Mouse (Mus musculus) c-Kit-positive CD71-positive TER-119-negative erythroid progenitor cells, embryonic 14.5 days (primary cell): ENCODE data around the gene Fgfr3.

ENCODE experiments used
- DNase-seq: peaks from one replicate; pipeline ENCODE4 v3.0.0-alpha.2; 2013; ENCODE audit warnings: low read depth

The Fgfr3 gene

DNA sequence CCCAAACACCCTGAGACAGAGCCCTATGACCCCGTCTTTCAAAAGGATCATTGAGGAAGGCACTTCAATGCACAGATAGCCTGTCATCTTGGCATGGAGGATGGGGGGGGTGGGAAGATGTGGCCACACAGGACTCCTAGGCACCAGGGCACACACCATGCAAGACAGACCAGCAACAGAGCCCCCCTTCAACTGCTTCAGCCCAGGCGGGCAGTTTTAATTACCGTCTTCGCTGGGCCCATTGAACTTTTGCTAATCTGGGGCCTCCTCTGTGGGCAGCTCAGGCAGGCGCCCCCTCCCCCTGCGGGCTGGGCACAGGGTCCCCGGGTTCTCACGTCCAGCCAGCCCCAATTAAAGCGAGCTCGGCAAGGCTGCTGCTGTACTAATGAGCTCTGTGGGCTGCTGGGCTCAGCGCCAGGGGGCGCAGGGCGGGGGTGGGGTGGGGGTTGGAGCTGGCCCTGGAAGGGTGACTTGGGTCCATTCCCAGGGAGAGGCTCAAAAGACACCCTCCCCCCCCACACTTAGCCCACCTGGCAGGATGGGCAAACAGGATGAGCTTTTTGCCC is 23.4 kb upstream of the Fgfr3 start:
- no peak for DNase-seq

DNA sequence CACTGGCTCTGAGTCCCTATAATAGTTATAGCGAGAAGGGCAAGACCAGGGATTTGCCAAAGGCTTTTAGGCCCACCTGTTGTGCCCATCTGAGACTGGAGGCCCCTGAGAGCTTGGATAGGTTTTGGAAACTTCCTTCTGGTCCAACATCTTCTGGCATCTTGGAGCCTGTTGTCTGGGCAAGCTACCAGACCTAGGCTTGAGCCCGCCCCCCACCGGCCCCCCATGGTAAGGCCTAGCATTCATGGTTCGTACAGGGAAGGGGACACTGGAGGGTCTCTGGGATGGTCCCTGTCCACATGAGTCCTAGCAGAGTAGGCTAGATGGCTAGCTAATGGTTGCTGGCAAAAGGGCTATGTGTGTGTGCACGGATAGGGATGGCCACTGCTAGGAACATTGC is 22.8 kb upstream of the Fgfr3 start:
- no peak for DNase-seq

DNA sequence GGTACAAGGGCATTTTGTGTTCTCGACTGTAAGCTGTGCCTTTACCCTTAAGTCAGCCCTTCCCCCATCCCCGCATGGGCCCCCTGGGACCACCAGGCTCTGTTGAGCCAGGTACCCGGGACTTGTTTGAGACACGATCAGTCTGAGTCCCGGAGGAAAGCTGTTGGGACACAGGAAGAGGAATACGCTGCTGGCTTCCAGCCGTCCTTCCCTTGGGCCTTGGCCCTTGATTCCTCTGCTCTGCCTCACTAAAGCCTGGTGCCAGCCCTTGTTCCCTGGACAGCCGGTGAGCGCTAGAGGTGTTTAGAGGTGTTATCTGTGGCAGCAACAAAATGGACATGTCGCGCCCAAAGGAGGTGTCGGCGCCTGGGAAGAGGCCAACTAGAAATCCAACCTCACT is 21.5 kb upstream of the Fgfr3 start:
- no peak for DNase-seq

DNA sequence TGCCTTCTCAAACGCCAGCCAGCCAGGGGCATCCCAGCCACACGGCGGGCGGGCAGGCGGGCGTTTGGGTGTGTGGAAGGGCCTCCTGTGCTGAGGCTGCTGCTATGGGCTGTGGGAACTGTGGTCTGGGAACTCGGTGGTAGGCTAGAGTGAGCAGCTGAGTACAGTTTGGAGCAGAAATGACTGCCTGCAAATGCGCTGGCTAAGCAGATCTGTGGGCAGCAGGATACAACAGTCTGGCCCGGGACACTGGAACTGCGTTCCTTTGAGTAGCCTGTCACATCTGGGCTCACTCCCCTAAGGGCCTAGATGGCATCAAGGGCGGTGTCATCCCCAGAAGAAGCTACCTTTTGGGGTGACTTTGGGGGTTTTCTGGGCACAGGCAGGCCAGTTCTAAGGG is 19.6 kb upstream of the Fgfr3 start:
- DNase-seq: no peak

DNA sequence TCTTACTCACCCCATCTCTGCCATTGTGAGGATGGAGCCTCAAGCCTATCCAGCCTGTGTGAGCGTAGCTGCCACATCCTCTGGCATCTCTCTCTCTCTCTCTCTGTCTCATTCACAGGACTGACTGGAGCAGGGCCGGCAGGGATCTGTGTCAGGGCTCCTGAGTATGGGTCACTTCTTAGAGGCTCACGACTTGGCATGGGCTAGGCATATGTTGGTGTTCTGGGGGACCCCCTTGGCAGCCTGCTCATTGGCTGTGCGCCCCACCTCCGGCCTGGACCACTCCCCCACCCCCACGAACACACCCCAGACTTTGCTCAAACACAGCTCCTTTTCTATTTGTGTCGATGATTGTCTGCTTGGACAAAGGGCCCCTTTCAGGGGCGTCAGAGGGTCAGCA is 17.5 kb upstream of the Fgfr3 start:
- DNase-seq: no peak

DNA sequence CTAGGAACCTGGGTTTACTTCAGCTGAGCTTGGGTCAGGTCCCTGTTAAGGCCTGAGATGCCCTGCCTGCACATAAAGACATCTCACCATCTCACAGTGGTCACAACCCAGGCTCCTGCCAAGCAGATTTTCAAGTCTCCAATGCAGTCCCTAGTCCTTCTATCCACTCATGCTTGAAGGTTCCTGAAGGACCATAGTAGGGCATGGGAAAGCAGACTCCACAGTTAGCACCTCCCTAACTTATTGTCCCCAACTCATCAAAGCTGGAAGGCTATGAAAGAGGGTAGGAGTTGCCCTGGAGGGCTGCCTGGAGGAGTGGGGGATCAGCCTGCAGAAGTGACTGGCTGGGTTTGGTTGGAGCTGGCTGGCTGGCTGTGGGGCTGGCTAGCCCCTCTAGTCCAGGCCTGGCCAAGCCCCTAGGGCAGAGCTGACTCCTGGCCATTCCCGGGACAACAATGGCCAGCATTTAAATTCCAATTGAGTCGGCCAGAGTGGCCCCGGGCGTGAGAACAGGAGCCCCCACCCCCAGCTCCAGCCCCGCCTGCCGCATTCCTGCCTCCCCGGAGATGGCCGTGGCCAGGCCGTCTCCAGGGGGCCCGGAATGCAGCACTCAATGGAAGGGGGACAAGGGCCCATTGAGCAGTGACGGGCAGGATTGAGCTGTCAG is 16.4 kb upstream of the Fgfr3 start:
- no peak for DNase-seq

DNA sequence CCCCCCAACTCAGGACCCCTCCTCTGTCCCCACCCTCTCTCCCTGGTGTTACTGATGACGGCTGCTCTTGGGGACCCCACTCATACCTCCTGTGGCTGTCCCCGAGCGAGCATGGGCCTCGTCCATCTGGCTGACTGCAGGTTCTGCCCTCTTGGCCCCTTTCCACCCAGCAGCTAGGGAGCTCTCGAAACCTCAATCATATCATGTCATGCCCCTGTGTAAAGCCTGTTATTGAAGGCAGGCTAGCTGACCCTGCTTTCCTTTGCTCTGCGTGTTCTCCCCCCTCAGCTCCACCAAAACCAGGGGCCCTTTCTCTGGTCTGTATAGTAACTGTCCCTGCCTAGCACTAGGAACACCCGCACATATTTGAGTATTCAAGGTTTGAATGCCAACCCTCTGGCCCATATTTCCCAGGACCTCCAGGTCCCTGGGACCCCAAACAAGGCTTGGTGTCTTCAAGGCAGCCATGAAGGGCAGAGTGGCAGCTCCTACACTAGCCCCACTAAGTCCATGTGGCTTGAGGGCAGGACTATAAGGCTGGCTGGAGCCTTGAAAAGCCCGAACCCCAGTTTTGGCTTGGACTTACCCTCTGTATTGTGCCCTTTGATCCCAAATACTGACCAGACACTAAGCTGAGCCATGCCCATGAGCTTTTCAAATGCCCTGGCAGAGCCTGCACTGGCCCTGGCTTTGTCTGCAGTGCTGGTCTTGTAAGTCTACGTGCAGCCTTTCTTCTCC is 15.7 kb upstream of the Fgfr3 start:
- no peak for DNase-seq

DNA sequence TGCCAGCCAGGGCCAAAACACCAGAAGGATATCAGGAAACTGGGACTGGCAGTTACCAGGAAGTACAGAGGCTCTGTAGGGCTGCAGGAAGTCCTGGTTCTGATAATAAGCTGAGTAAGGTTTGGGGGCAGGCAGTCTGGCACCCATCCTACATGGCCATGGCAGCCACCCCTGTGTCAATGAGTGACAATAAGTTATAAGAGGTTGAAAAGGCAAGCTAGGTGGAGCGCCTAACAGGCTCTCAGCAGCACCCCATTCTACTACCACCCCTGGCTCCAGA is 15.2 kb upstream of the Fgfr3 start:
- no peak for DNase-seq

DNA sequence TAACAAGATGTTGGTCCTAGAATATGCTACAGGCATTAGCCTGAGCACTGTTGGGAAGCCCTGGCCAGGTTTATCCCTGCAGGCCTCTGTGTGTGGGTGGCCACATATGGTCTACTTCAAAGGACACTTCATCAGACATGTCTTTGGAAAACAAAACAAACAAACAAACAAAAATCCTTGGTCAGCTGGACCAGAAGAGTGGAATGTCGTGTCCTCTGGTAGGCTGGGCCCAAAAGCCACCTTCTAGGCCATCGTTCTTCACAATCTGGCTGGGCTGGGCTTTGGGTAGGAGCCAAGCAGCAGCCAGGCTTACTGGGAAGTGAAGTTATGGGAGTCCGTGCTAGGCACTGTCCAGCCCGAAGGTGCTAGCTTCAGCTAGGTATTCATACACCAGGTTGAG is 14.3 kb upstream of the Fgfr3 start:
- no peak for DNase-seq

DNA sequence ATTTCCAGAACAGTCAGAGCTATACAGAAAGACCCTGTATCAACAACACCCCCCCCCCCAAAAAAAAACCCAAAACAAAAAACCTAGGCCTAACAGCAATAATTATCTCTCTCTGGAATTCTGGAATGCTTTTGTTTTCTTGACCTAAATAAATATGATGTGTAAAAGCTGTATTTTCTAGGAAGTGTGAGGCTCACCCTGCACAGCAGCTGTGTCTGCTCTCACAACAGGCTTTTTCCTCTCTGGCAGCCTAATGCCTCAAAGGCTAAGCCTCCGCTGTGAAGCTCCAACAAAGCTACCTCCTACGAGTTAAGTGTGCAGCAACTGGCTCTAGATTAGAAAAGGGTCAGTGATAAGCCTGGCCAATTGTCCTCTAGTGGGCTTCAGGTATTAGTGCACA is 12.4 kb upstream of the Fgfr3 start:
- DNase-seq: no peak

DNA sequence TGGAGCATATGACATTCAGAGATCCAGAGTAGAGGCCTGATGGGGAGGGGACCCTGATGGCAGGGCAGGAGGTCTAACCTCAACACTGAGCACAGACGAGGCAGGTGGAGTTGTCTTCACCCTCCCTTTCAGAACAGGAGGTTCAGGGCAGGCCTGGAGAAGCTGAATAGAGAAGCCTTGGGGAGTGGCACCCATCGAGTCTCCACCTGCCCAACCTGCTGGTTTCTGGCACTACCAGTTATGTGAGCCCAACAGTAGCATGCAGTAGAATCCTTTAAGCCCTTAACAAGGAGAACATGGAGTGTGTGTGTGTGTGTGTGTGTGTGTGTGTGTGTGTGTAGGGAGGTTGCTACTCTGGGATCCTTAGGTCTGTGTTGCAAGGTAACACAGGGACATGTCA is 8.9 kb upstream of the Fgfr3 start:
- DNase-seq: no peak

DNA sequence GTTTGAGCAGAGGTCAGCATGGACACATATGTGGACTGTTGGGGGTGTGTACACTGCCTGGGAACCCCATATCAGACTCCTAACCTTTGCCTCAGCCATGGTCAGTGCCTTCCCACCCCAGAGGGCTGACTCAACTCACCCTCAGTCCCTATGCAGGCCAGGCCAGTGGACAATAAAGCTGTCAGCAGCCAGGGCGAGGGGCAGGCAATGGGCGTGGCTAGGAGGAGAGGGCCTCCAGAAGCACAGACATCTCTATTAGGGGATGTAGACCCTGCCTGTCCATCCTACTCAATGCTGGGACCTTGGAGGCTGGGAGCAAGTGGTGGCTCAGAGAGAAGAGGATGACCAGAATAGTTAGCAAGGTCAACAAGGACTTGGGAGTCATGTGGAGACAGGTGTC is 6.3 kb upstream of the Fgfr3 start:
- no peak for DNase-seq

DNA sequence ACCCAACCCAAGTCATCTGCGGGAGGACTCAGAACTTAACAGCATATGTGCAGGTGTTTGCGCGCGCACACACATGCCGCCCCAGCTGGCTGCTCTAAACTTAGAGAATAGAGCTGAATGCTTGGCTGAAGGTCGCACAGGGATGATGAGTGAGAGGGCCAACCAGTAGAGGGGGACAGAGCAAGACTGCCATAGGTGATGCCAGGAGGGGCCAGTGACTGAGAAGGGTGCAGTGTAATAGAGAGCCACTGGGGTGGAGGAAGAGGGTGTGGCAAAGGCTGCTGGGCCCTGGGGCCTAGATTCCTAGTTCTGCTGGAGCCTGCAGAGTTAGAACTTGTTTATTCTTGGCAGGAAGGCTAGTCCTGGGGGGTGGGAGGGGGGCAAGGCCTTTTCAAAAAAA is 5.0 kb upstream of the Fgfr3 start:
- DNase-seq: no peak

DNA sequence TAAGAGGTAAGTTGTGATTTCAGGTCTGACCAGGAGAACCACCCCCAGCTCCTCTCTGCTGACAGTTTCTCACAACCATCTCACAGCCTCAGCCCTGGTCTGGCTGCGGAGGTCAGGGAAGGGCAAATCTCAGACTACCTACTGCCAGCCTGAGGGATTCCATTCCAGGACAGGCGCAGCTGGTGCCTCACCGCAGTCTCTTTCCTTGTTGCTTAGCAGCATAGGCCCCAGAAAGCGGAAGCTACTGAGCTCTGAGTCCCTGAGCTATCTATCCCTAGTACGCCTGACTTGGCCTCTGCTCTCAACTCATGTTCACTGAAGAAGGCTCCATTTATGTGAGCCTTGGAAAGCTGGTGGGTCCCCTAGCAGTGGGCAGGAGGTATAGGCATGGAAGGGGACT is 3.0 kb upstream of the Fgfr3 start:
- no peak for DNase-seq

DNA sequence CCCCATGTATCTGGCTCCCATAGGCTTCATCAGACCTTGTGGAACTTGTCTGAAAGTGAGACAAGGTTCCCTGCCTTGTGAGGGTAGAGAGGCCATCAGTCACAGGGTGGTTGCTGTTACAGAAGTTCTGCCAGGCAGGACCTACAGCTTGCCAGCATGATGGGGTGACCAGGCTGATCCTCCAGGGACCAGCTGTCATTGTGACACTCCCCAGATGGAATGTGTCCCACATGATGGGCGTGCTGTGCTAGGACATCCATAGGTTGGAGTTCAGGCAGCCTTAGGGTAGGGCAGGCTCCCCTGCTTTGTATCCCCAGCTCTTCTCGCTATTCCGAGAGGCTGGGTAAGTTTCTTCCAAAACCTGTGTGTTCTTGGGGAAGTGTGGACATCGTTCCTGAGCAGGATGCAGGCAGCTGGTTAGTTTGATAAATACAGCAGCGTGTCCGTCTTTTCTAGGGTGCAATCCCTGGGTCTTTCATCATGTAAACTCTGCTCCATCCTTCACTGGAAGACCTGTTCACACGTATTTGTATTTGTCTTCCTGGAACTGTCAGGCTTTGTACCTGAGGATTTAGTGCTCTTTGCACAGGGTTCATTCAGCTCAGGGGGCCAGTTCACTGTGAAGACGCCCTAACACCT is 503 bp upstream of the Fgfr3 start:
- no peak for DNase-seq

DNA sequence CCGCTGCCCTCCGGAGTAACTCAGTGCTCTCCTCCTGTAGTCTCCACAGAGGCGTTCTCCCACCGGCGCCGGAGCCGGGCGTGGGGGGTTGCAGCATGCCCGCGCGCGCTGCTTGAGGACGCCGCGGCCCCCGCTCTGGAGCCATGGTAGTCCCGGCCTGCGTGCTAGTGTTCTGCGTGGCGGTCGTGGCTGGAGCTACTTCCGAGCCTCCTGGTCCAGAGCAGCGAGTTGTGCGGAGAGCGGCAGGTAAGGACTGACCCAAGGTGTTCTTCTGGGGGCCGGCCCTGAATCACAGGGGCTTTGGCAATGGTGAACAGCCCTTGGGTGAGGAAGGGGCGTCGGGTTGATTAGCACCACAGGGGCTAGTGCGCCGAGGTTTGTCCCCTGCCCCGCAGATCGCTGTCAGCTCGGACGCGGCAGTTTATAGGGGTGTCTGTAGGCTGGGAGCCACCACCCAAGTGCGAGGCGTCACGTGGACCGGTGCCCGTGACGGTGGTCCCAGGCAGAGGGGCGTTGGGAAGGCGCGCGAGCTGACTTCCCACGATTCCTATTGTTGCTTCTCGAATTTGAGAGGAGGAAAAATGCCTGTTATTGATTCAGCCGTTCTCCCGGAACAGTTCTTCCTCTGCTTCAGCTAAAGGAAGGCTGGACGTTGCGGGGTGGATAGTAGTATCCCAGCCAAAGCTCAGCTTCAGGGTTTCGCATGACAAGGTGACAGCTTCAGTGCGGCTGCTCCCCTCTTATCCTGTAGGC is 968 bp downstream of the Fgfr3 start:
- DNase-seq: no peak

DNA sequence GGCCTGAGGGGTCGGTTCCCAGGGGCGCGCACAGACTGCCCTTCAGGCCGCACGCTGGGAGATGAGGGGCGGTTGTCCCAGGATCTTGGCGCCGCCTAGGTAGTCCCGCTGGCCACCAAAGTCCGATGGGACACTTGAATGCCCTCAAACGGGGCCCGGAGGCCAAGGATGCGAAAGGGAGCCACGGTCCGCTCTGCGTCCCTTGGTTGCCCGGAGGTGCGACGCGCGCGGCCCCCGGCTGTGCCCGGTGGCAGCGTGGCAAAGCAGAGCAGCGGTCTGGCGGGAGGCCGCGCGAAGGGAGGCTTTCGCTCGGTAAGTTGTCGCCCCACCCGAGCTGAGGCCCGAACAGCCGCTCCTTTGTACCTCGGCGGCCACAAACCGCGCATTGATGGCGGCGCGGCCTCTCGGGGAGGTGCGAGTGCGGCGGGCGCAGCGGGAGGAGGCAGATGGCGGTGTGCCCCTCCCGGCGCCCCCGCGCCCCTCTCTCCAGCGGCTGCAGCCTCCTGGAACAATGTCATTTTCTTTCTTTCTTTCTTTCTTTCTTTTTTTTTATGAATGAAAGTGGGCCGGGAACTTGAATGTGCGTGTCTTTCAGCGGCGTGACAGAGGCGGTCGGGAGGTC is 1.7 kb downstream of the Fgfr3 start:
- no peak for DNase-seq

DNA sequence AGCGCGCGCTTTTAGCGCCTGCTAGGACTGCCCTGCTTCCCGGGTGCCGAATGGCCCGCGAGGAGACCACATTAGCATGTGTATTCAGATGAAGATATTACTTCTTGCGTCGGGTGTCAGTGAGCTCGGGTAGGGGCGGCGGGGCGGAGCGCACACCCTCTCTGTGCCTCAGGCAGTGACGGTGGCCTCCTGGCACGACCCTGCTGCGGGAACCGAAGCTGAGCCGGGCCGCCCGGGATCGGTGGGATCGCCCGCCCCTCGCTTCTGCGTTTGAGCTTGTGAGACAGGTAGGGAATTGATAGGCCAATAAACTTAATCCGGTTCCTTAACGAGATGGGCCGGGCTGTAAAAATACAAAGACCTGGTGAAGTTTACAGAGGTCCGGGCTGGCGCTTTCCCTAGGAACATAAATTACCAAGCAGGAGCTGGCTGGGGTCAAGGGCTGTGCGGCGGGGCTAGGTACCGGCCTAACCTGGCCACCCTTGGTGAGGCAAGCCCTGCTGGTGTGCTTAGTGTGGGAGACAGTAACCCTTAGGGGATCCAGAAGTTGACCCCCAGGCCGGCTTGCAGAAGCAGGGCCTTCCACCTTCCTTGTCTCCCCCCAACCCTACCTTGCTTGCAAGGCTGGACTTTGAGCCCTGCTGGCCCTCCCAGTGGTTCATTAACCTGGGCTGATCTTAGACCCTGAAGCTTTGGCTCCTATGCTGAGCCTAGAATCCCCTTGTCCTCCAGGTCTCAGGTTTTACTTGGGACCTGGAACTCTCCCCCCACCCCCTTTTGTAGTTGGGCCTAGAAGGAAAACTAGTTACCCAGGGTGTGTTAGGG is 2.4 kb downstream of the Fgfr3 start:
- no peak for DNase-seq

DNA sequence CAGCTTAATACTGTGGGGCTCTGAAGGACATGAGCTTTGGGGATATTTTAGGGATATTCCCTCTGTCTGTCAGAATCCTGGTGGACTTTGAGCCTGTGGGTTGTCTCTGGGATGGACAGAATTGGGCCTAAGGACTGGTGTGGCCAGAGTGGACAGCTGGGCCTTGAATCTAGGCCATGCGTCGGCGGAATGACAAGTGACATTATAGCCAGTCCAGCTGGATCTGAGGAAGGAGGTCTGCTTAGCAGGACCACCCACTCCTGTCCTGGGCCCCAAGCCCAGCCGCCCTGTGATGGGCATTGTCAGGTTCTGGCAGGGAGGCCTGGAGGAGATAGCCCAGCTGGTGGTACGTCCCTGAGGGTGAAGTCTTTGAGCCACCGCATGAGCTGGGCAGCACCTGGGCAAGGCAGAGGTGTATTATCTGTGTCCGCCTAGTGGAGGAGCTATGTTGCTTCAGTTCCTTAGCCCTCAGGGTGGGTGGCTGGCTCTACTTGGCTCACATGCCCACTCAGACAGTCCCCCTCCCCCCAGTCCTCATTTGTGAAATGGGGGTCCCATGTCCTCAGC is 4.7 kb downstream of the Fgfr3 start:
- DNase-seq: no peak

DNA sequence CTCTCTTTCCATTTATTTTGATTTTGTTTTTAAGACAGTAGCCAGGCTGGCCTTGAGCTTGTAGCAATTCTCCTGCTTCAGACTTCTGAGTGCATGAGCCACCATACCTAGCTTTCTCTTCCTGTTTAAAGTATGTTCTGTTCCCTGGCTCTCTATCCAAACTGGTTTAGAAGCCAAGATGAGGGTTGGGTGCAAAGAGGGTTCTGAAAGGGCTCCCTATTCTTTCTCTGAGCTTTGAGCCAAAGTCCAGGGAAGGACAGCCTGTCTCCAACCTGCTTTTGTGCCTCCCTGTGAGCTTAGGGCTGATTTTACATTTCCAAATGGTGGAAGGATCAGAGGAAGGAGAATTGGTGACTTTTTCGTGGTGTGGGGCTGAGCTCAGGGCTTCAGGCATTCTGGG is 5.4 kb downstream of the Fgfr3 start:
- DNase-seq: no peak

DNA sequence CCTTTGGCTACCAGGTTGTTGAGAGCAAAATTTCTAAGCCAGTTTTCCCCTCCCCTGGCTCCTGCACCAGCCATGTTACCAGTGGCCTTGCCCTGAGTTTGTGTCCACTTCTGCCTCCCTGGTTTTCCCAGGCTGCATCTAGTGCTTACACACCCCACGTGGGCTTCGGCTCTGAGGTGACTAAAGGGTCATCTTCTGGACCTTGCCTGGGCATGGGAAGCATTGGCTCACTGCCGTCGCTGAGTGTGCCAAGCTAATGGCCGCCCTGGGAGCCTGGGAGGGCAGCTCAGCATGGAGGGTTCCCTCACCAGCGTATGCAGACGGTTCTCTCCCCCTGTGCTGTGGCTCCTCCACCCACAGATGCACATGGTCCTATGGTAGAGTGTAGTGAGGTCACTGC is 7.4 kb downstream of the Fgfr3 start:
- DNase-seq: no peak
